Mouse (Mus musculus) megakaryocyte, embryonic 14.5 days (primary cell): ENCODE data around the gene Sarnp.

Experiments used
- FLI1 ChIP-seq: IDR thresholded peaks from 2 replicates; pipeline ENCODE4 v1.6.1; 2012; ENCODE audit warnings: low read length, inconsistent platforms, mixed read lengths
- GATA1 ChIP-seq: IDR thresholded peaks from 3 replicates; pipeline ENCODE4 v1.6.1; 2012; ENCODE audit warnings: mixed read lengths, low read length, inconsistent platforms, borderline replicate concordance

DNA sequence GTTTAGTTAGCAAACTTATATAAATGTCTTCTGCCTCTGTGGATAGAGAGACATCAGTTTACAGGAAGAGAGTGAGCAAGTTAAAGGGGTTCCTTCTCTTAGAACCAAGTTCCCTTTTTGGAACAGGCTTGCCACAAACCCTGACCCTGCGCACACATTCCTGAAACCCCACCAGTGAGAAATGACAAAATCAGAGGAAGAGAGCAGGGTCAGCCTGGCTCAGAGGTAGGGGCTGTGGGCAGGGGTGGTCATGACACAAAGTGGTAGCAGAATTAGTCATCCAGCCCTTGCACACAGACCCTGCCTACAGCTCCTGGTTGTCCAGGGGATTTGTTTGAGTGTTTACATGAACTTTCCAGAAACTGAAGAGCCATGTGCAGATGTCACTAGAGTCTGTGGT is 36.9 kb upstream of the Sarnp start:
- TF ChIP-seq GATA1 (no peak), FLI1 (no peak)
